Mouse (Mus musculus) forebrain, embryonic 10.5 days (tissue): ENCODE results near the gene Sardh. TPM values are rescaled to one million over a fixed set of nuclear protein-coding genes. Genes with fewer than 3 reads are reported as not detected.

ENCODE experiments used
- DNase-seq: peaks from one replicate; pipeline ENCODE4 v3.0.0-alpha.2; 2017; ENCODE audit warnings: low spot score; ENCODE audit errors: extremely low spot score
- H3K27ac ChIP-seq: fragments of 300-500 bp; sonication (generic); 2 replicates; pipeline ENCODE4 v1.5.1; 2016; ENCODE audit warnings: mild to moderate bottlenecking
- H3K27me3 ChIP-seq: fragments of 300-500 bp; sonication (generic); 2 replicates; pipeline ENCODE4 v1.6.1; 2016; ENCODE audit warnings: mild to moderate bottlenecking; ENCODE audit not compliant: poor library complexity, severe bottlenecking
- H3K36me3 ChIP-seq: fragments of 300-500 bp; sonication (generic); replicated peaks from 2 replicates; pipeline ENCODE4 v1.6.1; 2016; ENCODE audit warnings: mild to moderate bottlenecking, moderate library complexity
- H3K4me1 ChIP-seq: fragments of 300-500 bp; sonication (generic); 2 replicates; pipeline ENCODE4 v1.6.1; 2016
- H3K4me3 ChIP-seq: fragments of 300-500 bp; sonication (generic); 2 replicates; pipeline ENCODE4 v1.5.1; 2016; ENCODE audit warnings: mild to moderate bottlenecking, moderate library complexity
- H3K9me3 ChIP-seq: fragments of 300-500 bp; sonication (generic); 2 replicates; pipeline ENCODE4 v1.6.1; 2016; ENCODE audit warnings: mild to moderate bottlenecking, moderate library complexity
- WGBS: fragments of 180-500 bp; shearing (Covaris S2); methylation state at CpG from one replicate; pipeline ENCODE4 v1.1.7; 2016; 5-methylcytosine and 5-hydroxymethylcytosine counted together
- polyA plus RNA-seq: library from polyadenylated mRNA; unstranded; fragments of >200 nt; fragmentation: Nextera tagmentation; extraction: Ambion mirVana; gene quantifications from 2 replicates; pipeline ENCODE4 v1.2.1, GENCODE M21; 2016

The Sardh gene
- polyA plus RNA-seq, 1 experiment from 2014 or later: 1.8 TPM

- Histone ChIP-seq H3K9me3 (no peaks in the 10 kb centered on the region), H3K27me3 (0 out of 2 replicates have a peak, but pooled peaks cover 4% of the 10 kb centered on the region), H3K4me1 (peaks cover 48% of the 10 kb centered on the region), H3K36me3 (no peaks in the 10 kb centered on the region), H3K4me3 (no peak overlapping the region), H3K27ac (no peak overlapping the region)
- WGBS: 77% methylated on average over 10 of the region's 10 CpGs
- no peak for DNase-seq
Observed at GRCm38 (mm10) chr2:27154466-27155185, 93.5 kb downstream of the Sardh start.

- DNase-seq: peak; percentile 21
- H3K27me3 ChIP-seq: 0 out of 2 replicates have a peak, but pooled peaks cover 11% of the 10 kb centered on the region
- no peaks in the 10 kb centered on the region for H3K9me3 ChIP-seq
- no peak overlapping the region for H3K4me3 ChIP-seq
- 4% methylated on average over 2 of the region's 2 CpGs for WGBS
- no peaks in the 10 kb centered on the region for H3K36me3 ChIP-seq
- peaks cover 50% of the 10 kb centered on the region for H3K4me1 ChIP-seq
- peak overlapping the region; percentile 66 for H3K27ac ChIP-seq
Observed at GRCm38 (mm10) chr2:27149457-27149856, 98.7 kb downstream of the Sardh start.

- Histone ChIP-seq H3K4me3 (no peak overlapping the region), H3K36me3 (no peaks in the 10 kb centered on the region), H3K27me3 (peaks cover 31% of the 10 kb centered on the region), H3K27ac (no peak overlapping the region), H3K4me1 (peaks cover 34% of the 10 kb centered on the region), H3K9me3 (no peaks in the 10 kb centered on the region)
- DNase-seq: no peak
- WGBS: 87% methylated on average over 6 of the region's 6 CpGs
Observed at GRCm38 (mm10) chr2:27146840-27147239, 101.3 kb downstream of the Sardh start.

GRCm38 (mm10) chr2:27144957-27145356 lies 103.2 kb downstream of the Sardh start:
- Histone ChIP-seq H3K4me3 (no peak overlapping the region), H3K36me3 (no peaks in the 10 kb centered on the region), H3K27me3 (peaks cover 46% of the 10 kb centered on the region), H3K9me3 (no peaks in the 10 kb centered on the region), H3K4me1 (peaks cover 33% of the 10 kb centered on the region), H3K27ac (no peak overlapping the region)
- DNase-seq: no peak
- 81% methylated on average over 2 of the region's 2 CpGs for WGBS

- H3K27me3 ChIP-seq: peaks cover 51% of the 10 kb centered on the region
- H3K9me3 ChIP-seq: no peaks in the 10 kb centered on the region
- no peaks in the 10 kb centered on the region for H3K36me3 ChIP-seq
- DNase-seq: peak; percentile 35
- WGBS: 2% methylated on average over 62 of the region's 62 CpGs
- no peak within 1 kb of the TSS for H3K27ac ChIP-seq
- H3K4me1 ChIP-seq: peaks cover 11% of the 10 kb centered on the region
- peak within 1 kb of the TSS; percentile 54 for H3K4me3 ChIP-seq
Observed at GRCm38 (mm10) chr2:27141950-27142693, 106.0 kb downstream of the Sardh start, which contains the start of gene Fam163b. Fam163b (minus strand) TSS chr2:27142491.

Other genes with a start within 250 kb of the Sardh start
- gene Cacfd1, start 238.4 kb downstream of the Sardh start, polyA plus RNA-seq: 101 and 103 TPM in 2 replicates
- gene Slc2a6, start 220.3 kb downstream of the Sardh start, polyA plus RNA-seq: 1.6 and 2.1 TPM in 2 replicates
- gene Mymk, start 176.2 kb downstream of the Sardh start, polyA plus RNA-seq: not detected in 2 replicates
- gene Adamtsl2, start 169.0 kb downstream of the Sardh start, polyA plus RNA-seq: 3.8 and 5.3 TPM in 2 replicates
- gene Fam163b, start 105.8 kb downstream of the Sardh start, polyA plus RNA-seq: 0.05 and 0.16 TPM in 2 replicates
- not detected in 2 replicates for gene Dbh, start 83.1 kb downstream of the Sardh start, polyA plus RNA-seq
- 11.5 and 11.8 TPM in 2 replicates for gene Vav2, start 178.7 kb upstream of the Sardh start, polyA plus RNA-seq
- gene Brd3os, start 194.0 kb upstream of the Sardh start, polyA plus RNA-seq: 10.2 and 11.0 TPM in 2 replicates